Comparison of ENCODE assay signal across 30 mouse cellular contexts in genomic region chr8:13197493-13197892, GRCm38 (mm10). TPM values are rescaled to one million over a fixed set of nuclear protein-coding genes. Genes with fewer than 3 reads are reported as not detected.
A peak's percentile ranks its signal among the peaks of the same experiment; 100 is the strongest.
DNase-seq lines count a peak whose midpoint lies in the region; ATAC-seq and TF ChIP-seq lines count a peak whose summit lies in the region.
"Had no signal": no experiment of that assay in that cellular context is flagged by ENCODE, and none has a peak within 500 bp of the region (broad histone marks: within the 10 kb centered on the region; RNA-seq: fewer than 3 reads in every experiment).

No protein-coding gene starts in this region.

- H3K4me3 ChIP-seq in intestine, postnatal 0 days (ENCODE audit: low read depth, low read length): no peak overlapping the region
- H3K4me3 ChIP-seq in intestine, embryonic 16.5 days (ENCODE audit: low read length): no peak overlapping the region
- H3K4me3 ChIP-seq: embryonic facial prominence, embryonic 10.5 days; embryonic facial prominence, embryonic 13.5 days; erythroblast, embryonic 14.5 days; forebrain, embryonic 12.5 days; forebrain, embryonic 15.5 days; heart, embryonic 15.5 days had no signal

- no peak for TF ChIP-seq CTCF in intestine, postnatal 0 days (IDR thresholded peaks at IDR 0.05; ENCODE audit: low read depth)

- no peak for ATAC-seq in intestine, postnatal 0 days
- no peak for ATAC-seq in intestine, embryonic 16.5 days
- no peak for ATAC-seq in activated CD4-positive, CD25-positive, alpha-beta regulatory T cell, adult 4 months
- ATAC-seq: forebrain, embryonic 15.5 days; hindbrain, postnatal 0 days; inflammation-experienced regulatory T-cells, adult 6 months had no signal

- WGBS in intestine, postnatal 0 days: 89% methylated on average over 5 of the region's 5 CpGs
- 85% methylated on average over 5 of the region's 5 CpGs for WGBS in intestine, embryonic 16.5 days

- no peak overlapping the region for H3K9ac ChIP-seq in intestine, postnatal 0 days (ENCODE audit: low read depth, low read length)
- H3K9ac ChIP-seq in intestine, embryonic 16.5 days (ENCODE audit: low read depth, low read length): no peak overlapping the region
- H3K9ac ChIP-seq: embryonic facial prominence, embryonic 13.5 days; forebrain, embryonic 12.5 days; forebrain, embryonic 15.5 days; heart, embryonic 15.5 days; hindbrain, embryonic 14.5 days had no signal

- no peaks in the 10 kb centered on the region for H3K9me3 ChIP-seq in intestine, postnatal 0 days (ENCODE audit: control insufficient read depth)
- no peaks in the 10 kb centered on the region for H3K9me3 ChIP-seq in intestine, embryonic 16.5 days (ENCODE audit: control insufficient read depth, low read length)
- H3K9me3 ChIP-seq: embryonic facial prominence, embryonic 10.5 days; embryonic facial prominence, embryonic 13.5 days; forebrain, embryonic 12.5 days; forebrain, embryonic 15.5 days; G1E; heart, embryonic 15.5 days had no signal

- DNase-seq in kidney, postnatal 36 days: peak; percentile 33 to 48
- DNase-seq in kidney, postnatal 14 days: no peak
- peak; percentile 43 for DNase-seq in retina, embryonic 14.5 days (ENCODE audit: low spot score)
- no peak for DNase-seq in adrenal gland, adult (ENCODE audit: inconsistent age in 2 of 2, low spot score in 1 of 2)
- DNase-seq: adrenal gland, adult 2 months; adrenal gland, postnatal 14 days; B cell, adult 2 months; cerebellum, adult 11 months; cerebellum, adult 2 months; cerebellum, postnatal 10 days; cerebellum, postnatal 36 days; embryo, embryonic 11 days; gastrocnemius, postnatal 10 days; gastrocnemius, postnatal 36 days; heart, postnatal 10 days; heart, postnatal 4 days had no signal

- no peaks in the 10 kb centered on the region for H3K4me1 ChIP-seq in intestine, postnatal 0 days (replicated peaks; ENCODE audit: control insufficient read depth, insufficient read depth, low read length)
- H3K4me1 ChIP-seq in intestine, embryonic 16.5 days (ENCODE audit: control insufficient read depth, insufficient read depth, low read length): peaks cover 6% of the 10 kb centered on the region; the same call in 1 of the 2 replicates

- no peaks in the 10 kb centered on the region for H3K27me3 ChIP-seq in intestine, postnatal 0 days (replicated peaks; ENCODE audit: control insufficient read depth, insufficient read depth, low read length)
- 0 out of 2 replicates have a peak, but pooled peaks cover 2% of the 10 kb centered on the region for H3K27me3 ChIP-seq in intestine, embryonic 16.5 days (replicated peaks; ENCODE audit: control insufficient read depth, insufficient read depth, low read length)

- H3K4me2 ChIP-seq in intestine, postnatal 0 days (replicated peaks; ENCODE audit: low read depth): peak overlapping the region; percentile 21; the same call in 1 of the 2 replicates
- no peak overlapping the region for H3K4me2 ChIP-seq in intestine, embryonic 16.5 days (ENCODE audit: low read depth, low read length)
- H3K4me2 ChIP-seq: embryonic facial prominence, embryonic 13.5 days; forebrain, embryonic 12.5 days; forebrain, embryonic 15.5 days; heart, embryonic 11.5 days; heart, embryonic 15.5 days; hindbrain, embryonic 14.5 days had no signal

- no peaks in the 10 kb centered on the region; the same call in 1 of the 2 replicates for H3K36me3 ChIP-seq in intestine, postnatal 0 days (ENCODE audit: control insufficient read depth, insufficient read depth)
- H3K36me3 ChIP-seq in intestine, embryonic 16.5 days (ENCODE audit: control insufficient read depth, insufficient read depth, low read length): no peaks in the 10 kb centered on the region
- H3K36me3 ChIP-seq: embryonic facial prominence, embryonic 10.5 days; embryonic facial prominence, embryonic 13.5 days; forebrain, embryonic 12.5 days; forebrain, embryonic 15.5 days; heart, embryonic 15.5 days had no signal

- no peak overlapping the region for H3K27ac ChIP-seq in intestine, postnatal 0 days (ENCODE audit: low read depth, low read length)
- H3K27ac ChIP-seq in intestine, embryonic 16.5 days (ENCODE audit: low read length): no peak overlapping the region
- H3K27ac ChIP-seq: embryonic facial prominence, embryonic 10.5 days; embryonic facial prominence, embryonic 13.5 days; forebrain, embryonic 12.5 days; forebrain, embryonic 15.5 days; heart, embryonic 15.5 days; hindbrain, embryonic 14.5 days; hindbrain, postnatal 0 days had no signal

RNA-seq across cellular contexts. Expression of gene Grtp1, which starts 2.9 kb away (rescaled TPM):
- 110 and 113 TPM in 2 replicates for polyA plus RNA-seq in intestine, postnatal 0 days (2015; fragmentation: Nextera tagmentation; extraction: Ambion mirVana)
- 71.7 and 75.3 TPM in 2 replicates for polyA plus RNA-seq in intestine, embryonic 16.5 days (2015; fragmentation: Nextera tagmentation; extraction: Ambion mirVana)
- polyA plus RNA-seq in activated CD4-positive, CD25-positive, alpha-beta regulatory T cell, adult 4 months (2017; shearing (Covaris generic)): 1 to 10 TPM in 1 of 2 experiments, under 1 TPM in 1; 0.89 to 1.1 TPM

RNA-seq across cellular contexts. Expression of gene Lamp1, which starts 38.5 kb away (rescaled TPM):
- 847 and 854 TPM in 2 replicates for polyA plus RNA-seq in intestine, postnatal 0 days (2015; fragmentation: Nextera tagmentation; extraction: Ambion mirVana)
- 256 and 550 TPM in 2 replicates for polyA plus RNA-seq in intestine, embryonic 16.5 days (2015; fragmentation: Nextera tagmentation; extraction: Ambion mirVana)
- 10 to 100 TPM; 17.9 to 18.1 TPM for polyA plus RNA-seq in activated CD4-positive, CD25-positive, alpha-beta regulatory T cell, adult 4 months (2017; shearing (Covaris generic))

RNA-seq across cellular contexts. Expression of gene Adprhl1, which starts 56.5 kb away (rescaled TPM):
- polyA plus RNA-seq in intestine, postnatal 0 days (2015; fragmentation: Nextera tagmentation; extraction: Ambion mirVana): 0.48 TPM in 1 of 2 replicates, not detected in the other
- polyA plus RNA-seq in intestine, embryonic 16.5 days (2015; fragmentation: Nextera tagmentation; extraction: Ambion mirVana): 0.29 and 0.40 TPM in 2 replicates
- not detected for polyA plus RNA-seq in activated CD4-positive, CD25-positive, alpha-beta regulatory T cell, adult 4 months (2017; shearing (Covaris generic))
- polyA plus RNA-seq: embryonic facial prominence, embryonic 13.5 days; erythroblast, embryonic 14.5 days; forebrain, embryonic 12.5 days; forebrain, embryonic 15.5 days; G1E; hindbrain, embryonic 14.5 days; inflammation-experienced regulatory T-cells, adult 6 months had no signal

Comparison
In these comparisons a context has a peak if more than half of its experiments do, and no peak if none do; other contexts are left out.
1. DNase-seq: peak in kidney, postnatal 36 days (2 of 2) and retina, embryonic 14.5 days (single experiment); none in kidney, postnatal 14 days (single experiment) and adrenal gland, adult (0 of 2).
2. RNA of gene Grtp1, which starts 2.9 kb away (polyA plus RNA-seq): 110 to 113 TPM in intestine, postnatal 0 days and 71.7 to 75.3 TPM in intestine, embryonic 16.5 days; 0.89 to 1.1 TPM in activated CD4-positive, CD25-positive, alpha-beta regulatory T cell, adult 4 months; every median in the first group is over 10 times any median in the second.
3. RNA of gene Lamp1, which starts 38.5 kb away (polyA plus RNA-seq): 847 to 854 TPM in intestine, postnatal 0 days and 256 to 550 TPM in intestine, embryonic 16.5 days; 17.9 to 18.1 TPM in activated CD4-positive, CD25-positive, alpha-beta regulatory T cell, adult 4 months; every median in the first group is over 10 times any median in the second.